Mouse (Mus musculus): ENCODE results near the gene Zfp982. TPM values are rescaled to one million over a fixed set of nuclear protein-coding genes. Genes with fewer than 3 reads are reported as not detected.
"Not testable (repeated sequence)": the region's sequence is repeated elsewhere in the genome, so short reads cannot be mapped to it uniquely, and the experiment has no call there.

The Zfp982 gene
- 1.8 and 2.7 TPM in 2 replicates for polyA plus RNA-seq (2014; fragmentation: Nextera tagmentation; extraction: Ambion mirVana)

- H3K9me3 ChIP-seq (replicated peaks; ENCODE audit: control insufficient read depth, low read length), result peaks cover 29% of the 10 kb centered on the region
Observed at GRCm38 (mm10) chr4:147492117-147492516, at the start of gene Zfp982. Zfp982 (plus strand) TSS chr4:147492417.

GRCm38 (mm10) chr4:147442649-147443553, 49.3 kb upstream of the Zfp982 start:
- WGBS, result 8% methylated on average over 52 of the region's 52 CpGs
- ATAC-seq (peak; percentile 96), DNase-seq (ENCODE audit: low spot score) (peak; percentile 54)
- peak overlapping the region; percentile 80 for H3K9ac ChIP-seq (ENCODE audit: low read length)
- not testable (repeated sequence) for H3K4me1 ChIP-seq (ENCODE audit: control insufficient read depth, insufficient read depth, low read length); H3K9me3 ChIP-seq (replicated peaks; ENCODE audit: control insufficient read depth, low read length); H3K36me3 ChIP-seq (ENCODE audit: control insufficient read depth, insufficient read depth, low read length); H3K27me3 ChIP-seq (replicated peaks; ENCODE audit: control insufficient read depth, insufficient read depth, low read length)
- peak overlapping the region; percentile 42 for H3K4me3 ChIP-seq (ENCODE audit: low read depth, low read length)
- H3K4me2 ChIP-seq (ENCODE audit: low read length), result peak overlapping the region; percentile 76
- H3K27ac ChIP-seq (ENCODE audit: low read depth, low read length), result peak overlapping the region; percentile 18; the same call in 1 of the 2 replicates

More at GRCm38 (mm10) chr4:147492117-147492516, at the start of gene Zfp982:
- not testable (repeated sequence) for H3K4me2 ChIP-seq (ENCODE audit: low read length); H3K27ac ChIP-seq (ENCODE audit: low read depth, low read length); H3K9ac ChIP-seq (ENCODE audit: low read length); H3K4me3 ChIP-seq (ENCODE audit: low read depth, low read length); DNase-seq (ENCODE audit: low spot score); H3K36me3 ChIP-seq (ENCODE audit: control insufficient read depth, insufficient read depth, low read length); H3K27me3 ChIP-seq (replicated peaks; ENCODE audit: control insufficient read depth, insufficient read depth, low read length); H3K4me1 ChIP-seq (ENCODE audit: control insufficient read depth, insufficient read depth, low read length); ATAC-seq
- 93% methylated on average over 7 of the region's 7 CpGs for WGBS

- Histone ChIP-seq H3K4me3 (ENCODE audit: low read depth, low read length) (peak overlapping the region; percentile 42), H3K4me2 (ENCODE audit: low read length) (peak overlapping the region; percentile 76), H3K9ac (ENCODE audit: low read length) (peak overlapping the region; percentile 80)
- H3K9me3 ChIP-seq (replicated peaks; ENCODE audit: control insufficient read depth, low read length); H3K4me1 ChIP-seq (ENCODE audit: control insufficient read depth, insufficient read depth, low read length); H3K27ac ChIP-seq (ENCODE audit: low read depth, low read length); ATAC-seq; DNase-seq (ENCODE audit: low spot score); H3K27me3 ChIP-seq (replicated peaks; ENCODE audit: control insufficient read depth, insufficient read depth, low read length); H3K36me3 ChIP-seq (ENCODE audit: control insufficient read depth, insufficient read depth, low read length): not testable (repeated sequence)
- WGBS, result 48% methylated on average over 8 of the region's 8 CpGs
Observed at GRCm38 (mm10) chr4:147443554-147443927, 48.7 kb upstream of the Zfp982 start.

DNA sequence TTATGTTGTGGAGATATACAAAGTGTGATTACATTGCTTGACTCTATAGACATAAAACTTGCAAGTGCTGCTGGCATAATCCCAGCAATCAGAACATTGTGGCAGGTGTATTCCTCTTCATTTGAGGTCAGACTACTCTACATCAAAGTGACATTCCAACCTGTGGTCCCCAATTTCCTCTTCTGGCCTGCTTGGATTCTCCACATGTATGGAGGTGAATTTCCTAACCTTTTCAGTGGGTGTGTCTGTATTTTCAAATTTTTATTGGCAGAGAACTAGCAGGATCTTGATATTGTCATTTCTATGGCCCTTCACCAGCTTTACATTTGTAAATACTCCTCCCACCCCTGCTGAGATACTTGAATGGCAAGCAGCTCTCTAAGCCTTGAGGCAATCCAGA, 46.8 kb upstream of the Zfp982 start:
- H3K27me3 ChIP-seq (replicated peaks; ENCODE audit: control insufficient read depth, insufficient read depth, low read length); H3K27ac ChIP-seq (ENCODE audit: low read depth, low read length); H3K9ac ChIP-seq (ENCODE audit: low read length); H3K4me1 ChIP-seq (ENCODE audit: control insufficient read depth, insufficient read depth, low read length); H3K4me3 ChIP-seq (ENCODE audit: low read depth, low read length); H3K9me3 ChIP-seq (replicated peaks; ENCODE audit: control insufficient read depth, low read length); ATAC-seq; H3K36me3 ChIP-seq (ENCODE audit: control insufficient read depth, insufficient read depth, low read length); H3K4me2 ChIP-seq (ENCODE audit: low read length); DNase-seq (ENCODE audit: low spot score): not testable (repeated sequence)

DNA sequence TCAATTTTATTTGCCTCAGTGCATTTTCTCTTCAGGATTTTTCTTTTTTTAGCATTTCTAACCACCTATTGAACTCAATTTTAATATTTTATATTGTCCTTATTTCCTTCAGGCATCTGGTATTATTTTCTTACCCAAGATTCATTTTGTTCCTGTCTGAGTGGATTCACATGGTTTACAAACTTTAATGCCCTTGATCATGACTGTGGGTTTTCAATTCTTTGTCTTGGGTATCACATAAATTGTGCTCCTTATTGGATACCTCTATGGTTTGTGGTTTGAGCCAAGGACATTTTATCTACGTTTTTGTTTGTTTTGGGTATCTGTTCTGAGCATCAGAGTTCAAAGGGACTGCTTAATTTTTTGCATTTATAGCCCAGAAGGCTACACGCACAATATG, 43.9 kb upstream of the Zfp982 start:
- no peak for DNase-seq (ENCODE audit: low spot score)

DNA sequence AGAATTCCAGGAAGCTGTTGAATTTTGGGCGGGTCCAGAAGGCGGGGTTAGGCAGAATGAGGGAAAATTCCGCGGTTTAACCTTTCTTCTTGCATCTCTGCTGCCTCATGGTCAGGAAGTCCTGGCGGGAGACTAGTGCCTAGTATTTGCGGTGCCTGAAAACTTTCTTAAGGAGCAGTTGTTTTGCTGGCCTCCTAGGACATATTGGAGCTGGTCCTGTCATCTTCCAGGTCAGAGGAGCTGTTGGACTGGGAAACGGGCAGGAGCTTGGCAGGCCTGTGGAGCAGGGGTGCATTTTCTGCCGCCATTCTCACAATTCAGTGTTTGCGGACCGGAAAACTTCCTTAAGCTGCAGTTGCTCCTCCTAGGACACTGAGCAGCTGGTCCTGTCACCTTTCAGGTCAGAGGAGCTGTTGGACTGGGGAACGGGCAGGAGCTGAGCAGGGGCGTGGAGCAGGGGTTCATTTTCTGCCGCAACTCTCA, 43.1 kb upstream of the Zfp982 start:
- Histone ChIP-seq H3K4me1 (ENCODE audit: control insufficient read depth, insufficient read depth, low read length) (no peaks in the 10 kb centered on the region), H3K27ac (ENCODE audit: low read depth, low read length) (no peak overlapping the region), H3K4me2 (ENCODE audit: low read length) (peak overlapping the region; percentile 27), H3K27me3 (replicated peaks; ENCODE audit: control insufficient read depth, insufficient read depth, low read length) (no peaks in the 10 kb centered on the region), H3K4me3 (ENCODE audit: low read depth, low read length) (0 out of 2 replicates have a peak overlapping the region, but pooled peaks have one; percentile 3), H3K36me3 (ENCODE audit: control insufficient read depth, insufficient read depth, low read length) (no peaks in the 10 kb centered on the region), H3K9ac (ENCODE audit: low read length) (no peak overlapping the region; the same call in 1 of the 2 replicates), H3K9me3 (replicated peaks; ENCODE audit: control insufficient read depth, low read length) (0 out of 2 replicates have a peak, but pooled peaks cover 3% of the 10 kb centered on the region)
- no peak for DNase-seq (ENCODE audit: low spot score)
- WGBS, result 47% methylated on average over 13 of the region's 13 CpGs
- no peak for ATAC-seq

More for the DNA sequence above, 43.9 kb upstream of the Zfp982 start:
- Histone ChIP-seq H3K4me2 (ENCODE audit: low read length) (no peak overlapping the region), H3K9me3 (replicated peaks; ENCODE audit: control insufficient read depth, low read length) (0 out of 2 replicates have a peak, but pooled peaks cover 3% of the 10 kb centered on the region), H3K27me3 (replicated peaks; ENCODE audit: control insufficient read depth, insufficient read depth, low read length) (no peaks in the 10 kb centered on the region), H3K4me3 (ENCODE audit: low read depth, low read length) (no peak overlapping the region), H3K4me1 (ENCODE audit: control insufficient read depth, insufficient read depth, low read length) (no peaks in the 10 kb centered on the region), H3K9ac (ENCODE audit: low read length) (no peak overlapping the region), H3K36me3 (ENCODE audit: control insufficient read depth, insufficient read depth, low read length) (no peaks in the 10 kb centered on the region), H3K27ac (ENCODE audit: low read depth, low read length) (no peak overlapping the region)
- 73% methylated on average over 2 of the region's 2 CpGs for WGBS
- no peak for ATAC-seq

DNA sequence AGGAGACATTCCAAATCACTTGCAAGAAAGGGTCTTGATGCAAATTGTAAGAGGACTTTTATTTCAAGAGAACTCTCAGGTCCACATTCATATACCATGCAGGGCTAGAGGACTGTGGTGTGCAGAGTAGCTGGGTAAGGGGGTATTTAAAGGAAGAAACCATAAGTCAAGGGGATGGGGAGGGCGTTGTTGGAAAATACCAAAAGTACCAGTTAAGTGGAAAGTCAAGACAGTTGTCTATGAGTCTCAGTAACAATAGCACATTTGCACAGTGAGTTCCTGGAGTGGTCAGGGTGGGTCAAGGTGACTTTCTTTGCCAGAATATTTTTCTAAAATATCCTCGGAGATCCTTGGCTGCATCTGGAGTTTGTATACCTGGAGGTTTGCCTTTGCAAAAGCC, 42.2 kb upstream of the Zfp982 start:
- not testable (repeated sequence) for H3K4me3 ChIP-seq (ENCODE audit: low read depth, low read length); H3K27me3 ChIP-seq (replicated peaks; ENCODE audit: control insufficient read depth, insufficient read depth, low read length); H3K9me3 ChIP-seq (replicated peaks; ENCODE audit: control insufficient read depth, low read length); H3K4me1 ChIP-seq (ENCODE audit: control insufficient read depth, insufficient read depth, low read length); DNase-seq (ENCODE audit: low spot score); H3K27ac ChIP-seq (ENCODE audit: low read depth, low read length); H3K36me3 ChIP-seq (ENCODE audit: control insufficient read depth, insufficient read depth, low read length); ATAC-seq; H3K4me2 ChIP-seq (ENCODE audit: low read length); H3K9ac ChIP-seq (ENCODE audit: low read length)
- WGBS, result 77% methylated on average over 2 of the region's 2 CpGs

GRCm38 (mm10) chr4:147467207-147467606, 25.0 kb upstream of the Zfp982 start:
- 90% methylated on average over 7 of the region's 7 CpGs for WGBS
- not testable (repeated sequence) for H3K4me3 ChIP-seq (ENCODE audit: low read depth, low read length); H3K4me2 ChIP-seq (ENCODE audit: low read length); H3K36me3 ChIP-seq (ENCODE audit: control insufficient read depth, insufficient read depth, low read length); ATAC-seq; H3K27me3 ChIP-seq (replicated peaks; ENCODE audit: control insufficient read depth, insufficient read depth, low read length); H3K27ac ChIP-seq (ENCODE audit: low read depth, low read length); DNase-seq (ENCODE audit: low spot score); H3K9ac ChIP-seq (ENCODE audit: low read length); H3K4me1 ChIP-seq (ENCODE audit: control insufficient read depth, insufficient read depth, low read length)
- H3K9me3 ChIP-seq (replicated peaks; ENCODE audit: control insufficient read depth, low read length), result peaks cover 29% of the 10 kb centered on the region
